Mouse (Mus musculus) gastrocnemius, postnatal 25 days (tissue): ENCODE results near the gene Cabp1. TPM values are rescaled to one million over a fixed set of nuclear protein-coding genes. Genes with fewer than 3 reads are reported as not detected.

ENCODE experiments used
- DNase-seq: peaks from one replicate; pipeline ENCODE4 v3.0.0; 2022
- total RNA-seq, 2 experiments: library from RNA; stranded (reverse); gene quantifications; 1 replicate in 1 of 2; 2 replicates in 1 of 2; pipeline ENCODE4 v1.2.3; 2021

Cabp1 gene
- total RNA-seq, 2 experiments from 2014 or later: 1.6 TPM

DNA sequence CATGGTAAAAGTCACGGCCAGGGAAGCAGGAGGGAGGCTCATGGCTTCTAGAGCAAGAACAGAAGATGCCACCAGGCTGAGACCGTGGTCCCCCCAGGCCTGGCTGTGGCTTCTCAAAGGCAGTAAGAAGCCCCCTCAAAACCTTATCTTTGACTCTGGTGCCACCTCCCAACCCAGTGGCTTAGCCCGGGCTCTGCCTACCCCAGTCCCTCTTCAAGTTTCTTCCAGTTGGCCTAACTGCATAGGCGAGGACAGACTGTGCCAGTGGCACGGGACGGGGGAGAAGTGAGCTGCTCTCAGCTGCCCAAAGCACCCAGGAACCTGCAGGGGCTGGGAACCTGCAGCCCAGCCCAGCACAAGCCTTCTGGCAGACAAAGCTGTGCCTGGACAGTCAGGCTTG is 69.5 kb downstream of the Cabp1 start:
- DNase-seq: no peak

DNA sequence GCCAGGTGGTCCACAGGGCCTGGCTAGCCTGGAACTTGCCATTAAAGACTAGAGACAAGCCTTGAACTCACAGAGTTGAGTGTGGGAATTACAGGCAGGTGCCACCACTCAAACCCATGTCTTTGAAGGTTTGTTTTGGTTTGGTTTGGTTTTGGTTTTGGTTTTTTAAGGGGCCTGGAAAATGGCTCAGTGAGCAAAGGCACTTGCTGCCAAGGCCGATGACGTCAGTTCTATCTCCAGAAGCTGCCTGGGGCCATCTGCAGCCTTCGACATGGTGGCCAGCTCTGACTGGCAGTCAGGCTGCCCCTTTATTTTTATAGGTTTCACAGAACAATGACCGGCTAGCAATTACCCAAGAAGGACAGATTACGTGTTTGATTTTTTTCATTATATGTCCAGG is 73.2 kb downstream of the Cabp1 start:
- no peak for DNase-seq

GRCm38 (mm10) chr5:115118961-115119570 is 75.1 kb downstream of the Cabp1 start, which contains the start of gene Acads:
TSS of gene Acads (minus strand) at chr5:115119346.
- DNase-seq: peak; percentile 89

Other genes with a start within 250 kb of the Cabp1 start
- not detected for gene Hnf1a, start 223.3 kb downstream of the Cabp1 start, total RNA-seq
- gene Sppl3, start 183.2 kb downstream of the Cabp1 start, total RNA-seq: 10 to 100 TPM; 19.6 to 20.3 TPM
- not detected for gene Gm10401, start 96.1 kb downstream of the Cabp1 start, total RNA-seq
- gene Acads, start 75.0 kb downstream of the Cabp1 start, total RNA-seq: 10 to 100 TPM; 65.8 TPM
- gene Unc119b, start 59.4 kb downstream of the Cabp1 start, total RNA-seq: 10 to 100 TPM; 10.2 to 12.9 TPM
- 100 to 1,000 TPM; 156 to 196 TPM for gene Mlec, start 36.2 kb downstream of the Cabp1 start, total RNA-seq
- gene Pop5, start 41.5 kb upstream of the Cabp1 start, total RNA-seq: 10 to 100 TPM; 29.2 to 30.7 TPM
- gene Rnf10, start 78.5 kb upstream of the Cabp1 start, total RNA-seq: 100 to 1,000 TPM; 263 to 281 TPM
- gene Coq5, start 85.3 kb upstream of the Cabp1 start, total RNA-seq: 100 to 1,000 TPM in 1 of 2 experiments, 10 to 100 TPM in 1; 91.7 to 100 TPM
- 100 to 1,000 TPM; 100 to 102 TPM for gene Dynll1, start 106.6 kb upstream of the Cabp1 start, total RNA-seq
- gene Srsf9, start 132.8 kb upstream of the Cabp1 start, total RNA-seq: 10 to 100 TPM; 10.7 to 12.9 TPM
- gene Gatc, start 146.8 kb upstream of the Cabp1 start, total RNA-seq: 10 to 100 TPM; 20.5 to 22.1 TPM
- 10 to 100 TPM; 17.5 to 18.4 TPM for gene Triap1, start 146.8 kb upstream of the Cabp1 start, total RNA-seq
- 10 to 100 TPM; 60.7 to 80.9 TPM for gene Cox6a1, start 154.6 kb upstream of the Cabp1 start, total RNA-seq
- gene Msi1, start 235.2 kb upstream of the Cabp1 start, total RNA-seq: under 1 TPM; 0.29 to 0.61 TPM